Mouse (Mus musculus): ENCODE measurements around the gene Synj2.

The Synj2 gene

GRCm38 (mm10) chr17:5975099-5975977, 34.3 kb downstream of the Synj2 start:
- peak; percentile 78 for DNase-seq (ENCODE audit: low spot score)

DNA sequence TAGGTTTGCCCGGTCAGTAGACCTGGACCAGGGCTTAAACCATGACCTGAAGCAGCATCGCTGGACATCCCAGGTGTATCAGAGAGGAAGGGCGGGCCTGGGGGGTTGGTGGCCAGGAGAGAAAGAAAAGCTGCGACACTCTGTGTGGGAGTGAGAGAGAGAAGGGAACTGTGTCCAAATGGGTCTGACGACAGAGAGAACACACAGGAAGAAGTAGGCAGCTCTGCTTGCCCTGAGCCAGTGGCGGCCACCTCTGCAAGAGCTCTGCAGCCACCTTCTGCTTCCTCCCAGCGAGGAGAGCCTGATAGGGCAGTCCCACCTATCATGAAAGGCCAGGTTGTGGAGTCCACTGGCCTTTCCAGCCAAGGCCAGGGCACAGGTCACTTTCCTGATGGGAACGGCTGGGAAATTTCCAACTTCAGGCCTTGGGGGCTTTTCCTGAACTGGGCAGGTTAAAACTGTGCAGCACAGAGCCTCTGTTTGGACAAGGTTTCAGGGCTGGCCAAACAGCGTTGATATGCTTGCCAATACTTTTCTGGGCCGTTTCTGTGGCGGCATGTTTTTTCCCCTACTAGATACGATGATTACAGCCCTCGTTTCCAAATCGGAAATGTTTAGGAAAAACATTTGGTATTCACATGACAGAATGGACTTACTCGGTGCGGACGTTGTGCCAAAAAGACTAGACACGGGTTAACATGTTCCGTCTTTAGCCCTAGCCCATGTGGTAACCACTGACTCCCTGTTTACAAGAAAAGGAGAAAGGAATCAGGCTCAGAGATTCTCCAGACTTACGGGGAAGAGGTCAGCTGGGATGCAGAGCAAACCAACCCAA, 35.4 kb downstream of the Synj2 start:
- DNase-seq (ENCODE audit: low spot score), result no peak

DNA sequence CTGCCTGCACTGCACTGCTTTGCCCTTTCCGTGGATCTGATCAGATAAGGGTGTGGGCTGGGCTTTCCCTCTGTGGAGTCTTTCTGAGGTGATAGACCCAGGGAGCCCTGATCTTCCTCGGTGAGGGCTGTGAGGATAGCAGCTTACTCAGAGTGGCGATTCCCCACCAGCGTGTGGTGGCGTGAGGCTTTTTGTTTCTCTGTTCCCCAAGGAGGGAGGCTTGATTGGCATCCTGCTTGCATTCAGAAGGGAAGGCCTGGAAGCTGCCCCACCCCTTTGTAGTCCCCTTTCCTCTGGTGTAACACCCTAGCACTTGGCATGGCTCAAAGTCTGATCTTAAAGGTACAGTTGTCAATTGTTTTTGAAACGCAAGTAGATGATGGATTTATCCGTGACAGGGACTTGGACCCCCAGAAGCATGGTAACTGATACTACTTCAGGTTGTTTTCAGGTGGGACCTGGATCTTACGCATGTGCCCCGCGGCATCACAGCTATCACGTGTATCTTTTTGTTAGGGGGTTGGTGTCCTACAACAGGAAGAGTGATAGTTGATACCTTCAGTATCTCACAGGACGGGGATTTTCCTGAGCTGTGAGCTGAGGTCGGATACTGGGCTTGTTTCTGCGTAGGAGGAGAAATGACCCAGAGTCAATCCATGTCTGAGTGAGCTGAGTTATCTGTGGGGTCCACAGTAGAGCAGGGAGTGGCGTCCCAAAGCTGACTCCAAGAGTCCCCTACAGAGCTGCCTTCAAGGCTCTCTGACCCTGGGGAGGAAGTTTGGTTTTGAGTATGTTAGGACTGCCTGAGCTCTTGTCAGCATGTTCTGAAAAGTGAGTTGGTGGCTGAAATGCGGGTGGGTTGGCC, 36.2 kb downstream of the Synj2 start:
- DNase-seq (ENCODE audit: low spot score), result no peak

DNA sequence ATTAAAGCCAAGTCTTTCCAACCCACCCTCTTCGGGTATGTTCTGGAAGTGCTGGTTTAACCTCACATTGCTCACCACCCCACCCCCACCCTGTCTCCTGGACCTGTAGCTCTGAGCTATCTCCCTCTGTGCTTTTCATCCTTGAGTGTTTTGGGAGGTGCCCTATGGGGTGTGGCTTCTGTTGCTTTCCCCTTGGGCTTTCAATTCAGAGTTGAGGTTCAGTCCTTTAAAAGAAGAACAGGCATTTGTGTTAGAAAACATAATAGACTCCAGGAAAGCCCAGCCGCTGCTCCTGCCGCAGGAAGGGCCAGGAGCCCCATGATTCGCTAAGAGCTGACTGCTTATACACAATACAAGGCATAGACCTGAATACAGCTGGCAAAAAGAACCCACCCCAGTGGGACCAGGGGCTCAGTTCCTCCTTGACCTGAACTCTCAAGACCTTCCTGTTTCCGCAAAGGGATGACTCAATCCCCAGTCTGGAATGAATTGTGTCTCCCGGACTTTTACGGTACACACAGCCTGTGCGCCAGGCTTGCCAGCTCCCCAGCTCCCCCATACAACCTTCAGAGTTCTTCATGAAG, 36.9 kb downstream of the Synj2 start:
- DNase-seq (ENCODE audit: low spot score), result no peak

DNA sequence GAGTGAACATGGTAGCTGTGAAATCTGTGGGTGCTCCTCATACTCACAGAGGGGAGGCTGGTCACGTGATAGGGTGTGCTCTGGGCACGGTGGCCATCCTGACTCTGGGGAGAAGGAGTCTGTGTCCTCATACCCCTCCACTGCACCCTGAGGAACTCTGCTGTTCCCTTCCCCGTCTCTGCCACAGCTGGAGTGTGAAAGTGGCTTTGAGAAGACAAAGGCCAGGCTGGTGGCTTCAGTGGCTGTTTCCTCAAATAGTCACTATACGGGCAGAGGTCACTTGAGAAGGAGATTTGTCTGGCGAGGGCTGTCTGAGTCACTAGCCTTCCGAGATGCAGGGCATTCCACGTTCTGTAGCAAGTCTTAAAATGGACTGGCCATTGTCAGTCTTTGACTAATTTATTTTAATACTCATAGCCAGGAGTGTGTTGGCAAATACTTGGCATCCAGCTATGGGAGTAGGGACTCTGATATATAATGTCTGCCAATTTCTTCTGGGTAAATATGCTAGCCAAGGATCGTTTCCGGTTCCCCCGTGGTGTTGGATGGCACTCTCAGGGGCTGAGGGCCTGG, 37.5 kb downstream of the Synj2 start:
- DNase-seq (ENCODE audit: low spot score), result no peak

GRCm38 (mm10) chr17:5980860-5981259, 39.8 kb downstream of the Synj2 start:
- no peak for DNase-seq (ENCODE audit: low spot score)

GRCm38 (mm10) chr17:5983150-5983549, 42.1 kb downstream of the Synj2 start:
- DNase-seq (ENCODE audit: low spot score), result no peak

GRCm38 (mm10) chr17:5983901-5984300, 42.8 kb downstream of the Synj2 start:
- no peak for DNase-seq (ENCODE audit: low spot score)

DNA sequence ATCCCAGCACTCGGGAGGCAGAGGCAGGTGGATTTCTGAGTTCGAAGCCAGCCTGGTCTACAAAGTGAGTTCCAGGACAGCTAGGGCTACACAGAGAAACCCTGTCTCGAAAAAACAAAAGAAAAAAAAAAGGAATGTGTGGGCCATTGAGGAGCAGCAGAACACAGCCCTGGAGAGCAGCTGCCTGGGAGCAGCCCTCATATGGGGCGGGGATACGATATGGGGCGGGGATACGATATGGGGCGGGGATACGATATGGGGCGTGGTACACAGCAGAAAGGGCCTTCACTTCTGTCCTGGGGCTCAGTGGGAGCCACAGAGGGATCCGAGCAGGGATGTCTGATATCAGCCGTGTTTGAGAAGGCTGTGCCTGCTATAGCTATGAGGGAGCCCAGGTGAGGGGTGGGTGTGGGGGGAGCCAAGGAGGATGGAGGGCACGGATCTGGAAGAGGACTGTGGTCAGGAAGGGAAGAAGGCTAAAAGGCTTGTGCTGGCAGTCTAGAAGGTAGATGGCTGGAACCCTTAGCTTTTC, 43.7 kb downstream of the Synj2 start:
- no peak for DNase-seq (ENCODE audit: low spot score)

DNA sequence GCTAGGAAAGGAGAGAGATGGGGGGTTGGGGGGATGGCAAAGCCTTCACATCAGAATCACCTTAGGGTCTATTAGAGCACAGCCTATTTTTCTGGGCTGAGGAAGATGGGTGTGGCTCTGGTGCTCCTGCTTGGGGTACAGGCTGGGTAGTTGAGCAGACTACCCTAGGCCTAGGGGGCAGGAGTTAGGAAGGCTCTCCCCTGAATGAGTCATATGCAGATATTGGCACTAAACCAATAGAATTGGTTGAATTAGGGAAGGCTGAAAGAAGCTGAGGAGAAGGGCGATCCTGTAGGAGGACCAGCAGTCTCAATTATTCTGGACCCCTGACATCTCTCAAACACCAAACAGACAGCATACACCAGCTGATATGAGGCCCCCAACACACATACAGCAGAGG, 44.2 kb downstream of the Synj2 start:
- DNase-seq (ENCODE audit: low spot score), result no peak

GRCm38 (mm10) chr17:5987271-5988056, 46.4 kb downstream of the Synj2 start:
- no peak for DNase-seq (ENCODE audit: low spot score)

GRCm38 (mm10) chr17:5988102-5988501, 47.0 kb downstream of the Synj2 start:
- DNase-seq (ENCODE audit: low spot score), result no peak

- no peak for DNase-seq (ENCODE audit: low spot score)
Observed at GRCm38 (mm10) chr17:5992866-5993580, 51.9 kb downstream of the Synj2 start.

DNA sequence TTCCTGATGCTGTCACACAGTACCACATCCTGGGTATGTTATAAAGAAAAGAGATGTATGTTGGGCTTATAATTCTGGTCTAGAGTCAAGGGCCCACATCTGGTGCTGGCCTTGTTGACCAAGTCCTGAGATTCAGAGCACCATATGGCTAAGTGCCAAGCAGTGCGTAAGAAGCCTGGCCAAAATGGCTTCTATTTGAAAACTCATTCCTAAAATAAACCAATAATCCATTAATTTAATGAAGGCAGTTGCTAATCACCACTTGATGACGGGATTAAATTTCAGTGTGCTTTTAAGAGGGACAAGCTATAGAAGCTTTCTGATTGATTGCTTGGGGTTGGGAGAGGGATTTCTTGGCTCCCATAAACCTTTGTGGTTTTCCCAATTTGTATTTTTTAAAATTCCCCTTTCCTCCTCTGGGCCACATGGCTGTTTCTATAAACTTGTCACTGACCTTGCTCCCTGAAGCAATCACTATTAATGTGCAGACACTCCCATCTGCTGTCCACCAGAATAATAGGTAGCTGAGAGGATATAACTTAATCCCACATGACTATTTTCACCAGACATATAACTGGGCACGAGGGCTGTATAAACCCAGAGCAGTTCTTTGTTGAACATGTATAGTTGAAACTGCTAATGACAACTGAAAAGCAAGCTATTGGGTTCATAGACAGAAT, 52.6 kb downstream of the Synj2 start:
- DNase-seq (ENCODE audit: low spot score), result no peak

GRCm38 (mm10) chr17:5994606-5995005, 53.5 kb downstream of the Synj2 start:
- no peak for DNase-seq (ENCODE audit: low spot score)

DNA sequence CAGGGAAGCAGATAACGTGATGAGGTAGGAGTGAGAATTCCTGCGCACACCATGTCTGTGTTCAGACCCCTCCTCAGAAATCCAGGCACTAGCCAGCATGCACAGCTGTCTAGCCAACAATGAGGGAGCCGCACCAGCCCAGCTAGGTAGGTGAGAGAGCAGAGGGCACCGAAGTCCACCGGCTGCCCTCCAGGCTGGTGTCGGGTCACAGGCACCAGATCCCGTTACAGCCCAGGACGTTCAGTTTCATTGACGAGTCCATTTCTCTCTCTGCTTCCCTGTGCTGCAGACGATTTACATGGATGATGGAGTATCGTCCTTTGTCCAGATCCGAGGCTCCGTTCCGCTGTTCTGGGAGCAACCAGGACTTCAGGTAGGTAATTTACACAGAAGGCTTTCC, 55.5 kb downstream of the Synj2 start:
- DNase-seq (ENCODE audit: low spot score), result no peak

DNA sequence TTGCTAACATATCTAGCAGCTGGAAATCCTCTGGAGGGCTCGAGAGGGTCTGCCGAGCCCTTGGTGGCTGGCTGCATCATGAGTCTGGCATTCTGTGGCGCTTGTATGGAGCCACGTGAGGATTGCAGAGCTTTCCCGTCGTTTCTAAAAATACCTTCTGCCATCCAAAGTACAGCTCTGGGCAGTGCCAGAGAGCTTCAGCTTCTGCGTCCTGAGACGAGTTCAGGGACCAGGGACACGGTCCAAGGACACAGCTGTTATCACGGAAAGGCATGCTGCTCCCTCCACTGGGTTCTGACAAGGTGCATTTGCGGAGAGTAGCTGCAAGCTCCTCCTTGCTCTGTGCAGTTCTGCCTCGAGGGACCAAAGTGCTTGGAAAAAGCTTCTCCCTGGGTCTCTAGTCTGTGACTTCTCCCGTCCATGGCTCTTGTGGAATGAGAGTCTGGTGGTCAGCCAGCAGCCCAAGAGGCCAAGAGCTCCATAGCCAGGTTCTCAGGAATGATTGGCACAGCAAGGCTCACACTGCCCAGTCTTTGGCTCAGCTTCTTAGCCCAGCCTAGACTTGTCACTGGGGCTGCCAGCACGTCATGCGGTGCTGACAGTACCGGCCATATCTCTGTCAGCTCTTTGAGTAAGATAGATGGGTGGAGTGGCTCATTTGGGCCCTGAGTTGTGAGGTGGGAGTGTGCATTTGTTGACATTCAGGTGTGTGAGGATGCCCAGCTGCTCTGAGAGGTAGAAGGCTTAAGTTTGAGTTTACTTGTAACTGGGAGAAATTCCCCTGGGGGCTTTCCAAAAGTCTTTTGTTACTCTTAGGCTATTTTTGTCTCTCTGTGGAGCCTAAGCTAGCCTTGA, 56.5 kb downstream of the Synj2 start:
- DNase-seq (ENCODE audit: low spot score), result no peak

- DNase-seq (ENCODE audit: low spot score), result no peak
Observed at GRCm38 (mm10) chr17:5998235-5998500, 57.1 kb downstream of the Synj2 start.

Data from layer of hippocampus, adult 9-10 months (tissue).